Mouse (Mus musculus) lung, embryonic 14.5 days (tissue): Measurements from ENCODE around the gene Rftn1. TPM values are rescaled to one million over a fixed set of nuclear protein-coding genes. Genes with fewer than 3 reads are reported as not detected.

Source experiments
- ATAC-seq: fragments of 200-750 bp; cut with Nextera tagmentation; 2 replicates; pipeline ENCODE4 v1.8.0; 2017; ENCODE audit warnings: mild to moderate bottlenecking, moderate TSS enrichment, moderate library complexity; ENCODE audit not compliant: insufficient read depth
- DNase-seq: peaks from one replicate; pipeline ENCODE4 v3.0.0-alpha.2; 2015
- H3K27ac ChIP-seq: fragments of 300-500 bp; sonication (generic); 2 replicates; pipeline ENCODE4 v1.5.1; 2014; ENCODE audit warnings: low read depth, mild to moderate bottlenecking, moderate library complexity
- H3K27me3 ChIP-seq: fragments of 300-500 bp; sonication (generic); 2 replicates; pipeline ENCODE4 v1.6.1; 2014; ENCODE audit warnings: low read length, control low read depth; ENCODE audit not compliant: insufficient read depth
- H3K36me3 ChIP-seq: fragments of 300-500 bp; sonication (generic); 2 replicates; pipeline ENCODE4 v1.6.1; 2014; ENCODE audit warnings: control low read depth; ENCODE audit not compliant: insufficient read depth
- H3K4me1 ChIP-seq: fragments of 300-500 bp; sonication (generic); 2 replicates; pipeline ENCODE4 v1.6.1; 2014; ENCODE audit warnings: antibody characterized with exemption, control low read depth; ENCODE audit not compliant: insufficient read depth
- H3K4me2 ChIP-seq: fragments of 300-500 bp; sonication (generic); 2 replicates; pipeline ENCODE4 v1.6.1; 2014; ENCODE audit warnings: mild to moderate bottlenecking
- H3K4me3 ChIP-seq: fragments of 300-500 bp; sonication (generic); 2 replicates; pipeline ENCODE4 v1.5.1; 2014; ENCODE audit warnings: low read depth, low read length
- H3K9ac ChIP-seq: fragments of 300-500 bp; sonication (generic); 2 replicates; pipeline ENCODE4 v1.6.1; 2014
- H3K9me3 ChIP-seq: fragments of 300-500 bp; sonication (generic); 2 replicates; pipeline ENCODE4 v1.6.1; 2016; ENCODE audit warnings: low read depth, low read length, control low read depth
- CTCF ChIP-seq: IDR thresholded peaks from 2 replicates; pipeline ENCODE4 v1.5.1; 2016; ENCODE audit warnings: antibody characterized with exemption, low read depth
- WGBS: fragments of 180-500 bp; shearing (Covaris S2); extraction: QIAGEN DNeasy Blood & Tissue Kit; methylation state at CpG from one replicate; pipeline ENCODE4 v1.1.7; 2014; 5-methylcytosine and 5-hydroxymethylcytosine counted together
- polyA plus RNA-seq: library from polyadenylated mRNA; unstranded; fragments of >200 nt; fragmentation: Nextera tagmentation; extraction: Ambion mirVana; gene quantifications from 2 replicates; pipeline ENCODE4 v1.2.1, GENCODE M21; 2014

The Rftn1 gene
- polyA plus RNA-seq, 1 experiment from 2014 or later: 19.0 TPM

DNA sequence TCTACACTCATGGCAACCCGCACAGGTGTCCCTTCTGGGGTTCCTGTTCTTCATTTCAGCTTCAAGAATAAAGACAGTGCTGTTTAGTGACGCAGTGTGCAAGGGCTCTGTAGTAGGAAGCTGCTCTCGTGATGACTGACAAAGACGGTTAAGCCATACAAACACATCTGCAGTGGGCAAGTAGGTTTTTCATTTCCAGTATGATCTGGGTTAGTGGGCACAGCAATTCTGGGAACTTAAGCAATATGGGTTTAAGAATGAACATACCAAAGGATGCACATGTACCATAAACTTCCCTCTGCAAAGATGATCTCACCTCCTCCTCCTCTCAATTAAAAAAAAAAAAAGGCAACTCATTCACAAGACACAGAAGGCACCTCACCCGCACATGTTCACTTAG, 92.6 kb downstream of the Rftn1 start:
- Histone ChIP-seq H3K4me2 (no peak overlapping the region), H3K27me3 (no peaks in the 10 kb centered on the region), H3K9ac (no peak overlapping the region), H3K27ac (no peak overlapping the region), H3K4me3 (no peak overlapping the region), H3K4me1 (no peaks in the 10 kb centered on the region), H3K9me3 (no peaks in the 10 kb centered on the region), H3K36me3 (no peaks in the 10 kb centered on the region)
- DNase-seq (no peak), ATAC-seq (no peak)
- WGBS: 86% methylated on average over 5 of the region's 5 CpGs
- no peak for TF ChIP-seq CTCF

DNA sequence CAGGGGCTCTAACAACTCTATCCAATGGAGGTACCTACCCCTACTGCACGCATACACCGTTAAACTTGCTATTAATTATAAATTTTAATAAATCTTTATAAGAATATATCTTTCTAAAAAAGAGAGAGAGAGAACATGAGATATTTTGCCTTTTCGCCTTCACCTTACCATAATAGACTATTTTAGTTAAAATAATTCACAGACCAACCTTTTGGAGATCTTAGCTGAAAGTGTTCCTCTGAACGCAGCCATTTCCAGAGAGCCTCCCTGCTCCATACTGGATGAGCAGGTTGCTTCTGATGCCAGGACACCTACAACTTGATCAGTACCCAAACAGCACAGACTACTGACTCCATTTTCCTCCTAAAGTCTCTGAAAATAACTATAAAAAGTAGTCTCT, 94.2 kb downstream of the Rftn1 start:
- H3K4me2 ChIP-seq: no peak overlapping the region
- H3K27me3 ChIP-seq: no peaks in the 10 kb centered on the region
- no peak for TF ChIP-seq CTCF
- peaks cover 5% of the 10 kb centered on the region; the same call in 1 of the 2 replicates for H3K4me1 ChIP-seq
- H3K9me3 ChIP-seq: no peaks in the 10 kb centered on the region
- no peak for ATAC-seq
- no peak overlapping the region for H3K27ac ChIP-seq
- 95% methylated on average over 4 of the region's 4 CpGs for WGBS
- no peaks in the 10 kb centered on the region for H3K36me3 ChIP-seq
- H3K4me3 ChIP-seq: no peak overlapping the region
- DNase-seq: no peak
- no peak overlapping the region for H3K9ac ChIP-seq

DNA sequence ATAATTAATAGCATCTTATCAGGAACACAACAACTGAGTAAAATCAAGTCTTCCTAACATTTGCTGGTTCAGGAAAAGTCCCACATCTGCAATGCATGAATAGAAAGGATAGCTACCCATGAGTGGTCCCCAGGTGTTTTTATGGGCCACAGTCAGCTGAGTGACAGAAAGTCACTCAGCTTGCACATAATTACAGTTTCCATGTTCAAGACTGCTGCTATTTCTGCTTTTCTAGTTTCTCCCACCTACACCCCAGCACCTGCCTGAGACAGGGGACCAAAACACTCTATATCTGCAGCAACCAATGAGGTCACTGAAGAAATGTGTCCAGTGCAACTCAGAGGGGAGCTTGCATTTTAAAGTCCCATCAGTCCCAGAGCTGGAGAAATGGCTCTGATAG, 95.9 kb downstream of the Rftn1 start:
- no peak overlapping the region for H3K27ac ChIP-seq
- no peak for ATAC-seq
- no peaks in the 10 kb centered on the region for H3K36me3 ChIP-seq
- H3K4me3 ChIP-seq: no peak overlapping the region
- no peaks in the 10 kb centered on the region for H3K27me3 ChIP-seq
- no peaks in the 10 kb centered on the region for H3K9me3 ChIP-seq
- H3K4me1 ChIP-seq: peaks cover 5% of the 10 kb centered on the region; the same call in 1 of the 2 replicates
- no peak for DNase-seq
- no peak overlapping the region for H3K4me2 ChIP-seq
- no peak overlapping the region for H3K9ac ChIP-seq
- TF ChIP-seq CTCF: no peak

DNA sequence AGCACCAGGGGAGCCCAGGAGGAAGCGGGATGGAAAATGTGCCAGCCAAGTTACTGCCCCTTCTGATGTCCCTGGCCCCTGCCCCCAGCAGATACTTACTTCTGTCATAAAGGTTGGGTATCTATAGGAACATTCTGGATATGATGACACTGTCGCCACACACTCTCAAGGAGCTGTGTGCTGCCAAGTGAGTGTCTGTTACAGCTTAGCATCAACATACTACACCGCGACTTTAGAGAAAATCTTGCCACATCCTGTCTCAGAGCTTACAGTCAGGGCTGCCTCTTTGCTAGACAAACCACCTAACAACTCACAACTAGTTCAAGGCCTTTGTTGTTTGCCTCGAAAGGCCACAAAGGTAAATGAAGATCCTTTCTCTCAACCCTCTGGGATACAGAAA, 96.4 kb downstream of the Rftn1 start:
- TF ChIP-seq CTCF: no peak
- WGBS: 69% methylated on average over 5 of the region's 5 CpGs
- ATAC-seq (no peak), DNase-seq (peak; percentile 29)
- Histone ChIP-seq H3K4me1 (peaks cover 5% of the 10 kb centered on the region; the same call in 1 of the 2 replicates), H3K36me3 (no peaks in the 10 kb centered on the region), H3K9ac (no peak overlapping the region), H3K9me3 (no peaks in the 10 kb centered on the region), H3K27ac (no peak overlapping the region), H3K4me2 (no peak overlapping the region), H3K4me3 (no peak overlapping the region), H3K27me3 (no peaks in the 10 kb centered on the region)

DNA sequence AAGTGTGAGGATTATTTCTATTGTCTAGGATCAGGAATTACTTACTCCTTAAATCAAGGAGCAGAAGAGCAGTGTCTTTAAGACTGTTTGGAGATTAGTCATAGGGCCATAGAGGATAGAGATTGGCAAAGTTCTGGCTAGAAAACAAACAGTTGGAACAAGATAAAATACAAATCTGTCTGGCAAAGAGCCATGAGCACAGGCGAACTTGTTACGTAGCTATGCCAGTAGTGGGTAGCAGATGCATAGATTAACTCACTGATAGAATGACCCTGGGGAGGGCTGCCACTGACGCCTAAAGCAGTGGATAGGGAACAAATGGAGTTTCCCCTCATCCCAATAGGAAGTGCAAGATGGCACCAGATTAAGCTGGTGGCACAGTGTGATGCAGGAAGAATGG, 97.1 kb downstream of the Rftn1 start:
- no peak overlapping the region for H3K4me3 ChIP-seq
- no peak for TF ChIP-seq CTCF
- H3K27ac ChIP-seq: no peak overlapping the region
- 47% methylated on average over 3 of the region's 3 CpGs for WGBS
- H3K27me3 ChIP-seq: no peaks in the 10 kb centered on the region
- no peak overlapping the region for H3K9ac ChIP-seq
- ATAC-seq: no peak
- no peaks in the 10 kb centered on the region for H3K9me3 ChIP-seq
- peaks cover 5% of the 10 kb centered on the region; the same call in 1 of the 2 replicates for H3K4me1 ChIP-seq
- no peaks in the 10 kb centered on the region for H3K36me3 ChIP-seq
- H3K4me2 ChIP-seq: no peak overlapping the region
- no peak for DNase-seq

DNA sequence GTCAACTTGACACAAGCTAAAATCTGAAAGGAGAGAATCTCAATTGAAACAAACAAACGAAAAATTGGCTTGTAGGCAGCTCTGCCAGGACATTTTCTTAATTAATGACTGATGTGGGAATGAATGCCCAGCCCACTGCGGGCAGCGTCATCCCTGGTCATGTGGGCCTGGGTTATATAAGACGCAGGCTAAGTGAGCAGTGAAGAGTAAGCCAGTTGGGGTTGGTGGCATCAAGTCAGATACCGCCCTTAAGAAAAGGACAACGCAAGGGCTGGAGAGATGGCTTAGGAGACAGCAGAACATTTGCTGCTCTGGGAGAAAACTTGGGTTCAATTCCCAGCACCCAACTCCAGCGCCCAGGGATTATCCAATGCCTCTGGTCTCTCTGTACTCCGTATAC, 97.6 kb downstream of the Rftn1 start:
- TF ChIP-seq CTCF: no peak
- no peak overlapping the region for H3K4me3 ChIP-seq
- peaks cover 5% of the 10 kb centered on the region; the same call in 1 of the 2 replicates for H3K4me1 ChIP-seq
- H3K36me3 ChIP-seq: no peaks in the 10 kb centered on the region
- H3K4me2 ChIP-seq: no peak overlapping the region
- no peaks in the 10 kb centered on the region for H3K9me3 ChIP-seq
- no peak for DNase-seq
- H3K27ac ChIP-seq: no peak overlapping the region
- ATAC-seq: no peak
- no peaks in the 10 kb centered on the region for H3K27me3 ChIP-seq
- WGBS: 77% methylated on average over 8 of the region's 8 CpGs
- H3K9ac ChIP-seq: no peak overlapping the region

DNA sequence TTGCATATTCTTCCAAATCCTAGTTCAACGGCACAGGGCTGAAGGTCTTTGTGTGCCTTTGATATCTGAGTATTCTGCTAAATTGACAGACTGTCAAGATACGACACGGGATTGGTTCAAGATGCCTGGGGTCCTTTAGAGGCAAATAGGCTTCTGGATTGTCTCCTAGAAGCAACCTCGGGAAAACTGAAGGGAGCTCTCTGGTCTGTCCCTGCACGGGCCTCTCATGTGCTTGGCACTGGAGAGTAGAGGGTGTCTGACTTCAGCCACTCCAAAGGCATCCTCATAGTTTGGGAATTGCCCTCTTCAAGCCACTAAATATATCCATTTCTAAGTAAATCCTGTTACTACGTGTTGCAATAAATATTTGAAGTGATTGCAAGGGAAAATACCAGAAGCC, 98.6 kb downstream of the Rftn1 start:
- DNase-seq: peak; percentile 17
- peak overlapping the region; percentile 36; the same call in 1 of the 2 replicates for H3K27ac ChIP-seq
- no peak for ATAC-seq

DNA sequence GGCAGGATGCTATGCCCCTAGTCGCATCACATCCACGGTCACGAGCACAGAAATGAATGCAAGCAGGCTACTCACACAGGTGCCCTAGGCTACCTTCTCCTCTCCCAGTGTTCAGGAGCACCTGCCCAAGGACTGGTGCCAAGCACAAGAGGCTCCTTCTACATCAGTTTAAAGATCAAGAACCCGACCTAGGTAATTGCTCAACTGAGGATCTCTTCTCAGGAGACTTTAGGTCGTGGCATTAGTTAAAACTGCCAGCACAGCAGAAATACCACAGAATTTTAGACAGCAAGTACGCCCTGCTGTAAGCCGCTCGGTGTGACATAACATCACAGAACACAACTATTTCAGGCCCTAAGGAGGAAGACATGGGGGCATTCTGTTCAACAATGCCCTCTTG, 100.7 kb downstream of the Rftn1 start:
- peaks cover 5% of the 10 kb centered on the region; the same call in 1 of the 2 replicates for H3K4me1 ChIP-seq
- H3K9ac ChIP-seq: no peak overlapping the region
- H3K4me3 ChIP-seq: no peak overlapping the region
- no peak overlapping the region for H3K4me2 ChIP-seq
- no peak for ATAC-seq
- H3K27ac ChIP-seq: no peak overlapping the region
- no peak for DNase-seq
- no peaks in the 10 kb centered on the region for H3K9me3 ChIP-seq
- TF ChIP-seq CTCF: no peak
- no peaks in the 10 kb centered on the region for H3K36me3 ChIP-seq
- H3K27me3 ChIP-seq: no peaks in the 10 kb centered on the region
- 83% methylated on average over 8 of the region's 8 CpGs for WGBS

More for the DNA sequence above, 98.6 kb downstream of the Rftn1 start:
- 38% methylated on average over 6 of the region's 6 CpGs for WGBS
- Histone ChIP-seq H3K4me3 (no peak overlapping the region), H3K4me1 (peaks cover 5% of the 10 kb centered on the region; the same call in 1 of the 2 replicates), H3K27me3 (no peaks in the 10 kb centered on the region), H3K36me3 (no peaks in the 10 kb centered on the region), H3K9ac (no peak overlapping the region), H3K9me3 (no peaks in the 10 kb centered on the region), H3K4me2 (no peak overlapping the region)
- no peak for TF ChIP-seq CTCF
